Mouse (Mus musculus) cerebellum, adult 8-10 months (tissue): ENCODE results near the gene Zranb3.
"Not testable (repeated sequence)": the region's sequence is repeated elsewhere in the genome, so short reads cannot be mapped to it uniquely, and the experiment has no call there.

ENCODE experiments used
- DNase-seq: peaks from one replicate; pipeline ENCODE4 v3.0.0; 2022

Zranb3 gene

DNA sequence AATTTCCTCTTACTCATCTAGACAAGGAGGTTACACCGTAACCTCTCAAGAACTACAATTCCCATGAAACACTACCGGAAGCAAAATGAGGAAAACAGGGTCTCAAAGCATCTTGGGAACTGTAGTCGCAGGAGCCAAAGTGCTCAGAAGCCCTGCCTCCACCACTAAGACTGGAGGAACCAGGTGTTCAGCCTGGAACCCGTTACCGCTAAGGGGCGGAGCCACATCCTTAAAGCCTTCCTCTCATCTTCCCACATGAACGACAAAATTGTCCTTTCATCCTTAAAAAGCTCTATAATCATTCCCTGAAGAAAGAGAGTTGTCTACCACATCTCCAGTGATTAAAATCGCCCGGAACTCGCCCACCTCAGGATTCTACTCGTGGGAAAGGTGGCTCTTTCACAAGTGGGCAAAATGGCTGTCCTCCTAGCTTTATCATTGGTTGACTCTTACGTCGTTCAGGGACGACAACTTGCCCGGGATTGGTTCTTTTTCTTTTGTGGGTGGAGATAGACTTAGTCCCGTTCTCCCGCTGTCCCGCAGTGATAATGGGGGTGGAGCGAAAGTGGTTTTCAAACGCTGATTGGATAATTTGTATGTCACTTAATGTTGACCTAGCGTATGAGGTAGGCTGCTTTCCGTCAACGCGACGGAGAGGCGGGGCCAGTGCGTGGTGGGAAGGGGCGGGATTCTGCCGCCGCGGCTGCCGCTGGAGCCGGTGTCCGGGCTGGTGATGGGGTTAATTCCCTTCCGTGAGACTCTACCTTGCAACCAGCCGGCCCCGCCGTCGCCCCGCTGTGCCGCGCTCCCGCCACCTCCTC, at the start of gene Zranb3, which contains the start of gene R3hdm1:
TSS of gene Zranb3 (minus strand) at position 407 of the 821 bp plus-strand sequence.
TSS of gene R3hdm1 (plus strand) at position 661 of the 821 bp plus-strand sequence.
- peak; percentile 98 for DNase-seq

DNA sequence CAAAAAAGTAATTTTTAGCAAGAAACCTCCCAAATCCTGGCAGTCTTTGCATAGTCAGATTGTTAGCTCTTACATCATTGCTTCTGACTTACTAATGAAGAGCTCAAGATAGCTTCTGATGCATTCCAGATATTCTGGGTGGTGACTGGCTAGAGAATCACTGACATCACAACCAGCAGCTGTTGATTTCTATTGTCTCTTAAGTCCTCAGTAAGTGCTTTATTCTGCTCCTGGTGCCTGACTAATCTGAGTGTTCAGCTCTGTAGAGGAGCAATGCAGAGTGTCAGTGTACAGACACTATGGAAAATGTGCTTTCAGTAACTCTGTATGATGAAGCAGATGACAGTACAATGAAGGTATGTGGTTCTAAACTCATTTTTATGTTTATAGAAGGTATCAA, 38.9 kb upstream of the Zranb3 start:
- no peak for DNase-seq

DNA sequence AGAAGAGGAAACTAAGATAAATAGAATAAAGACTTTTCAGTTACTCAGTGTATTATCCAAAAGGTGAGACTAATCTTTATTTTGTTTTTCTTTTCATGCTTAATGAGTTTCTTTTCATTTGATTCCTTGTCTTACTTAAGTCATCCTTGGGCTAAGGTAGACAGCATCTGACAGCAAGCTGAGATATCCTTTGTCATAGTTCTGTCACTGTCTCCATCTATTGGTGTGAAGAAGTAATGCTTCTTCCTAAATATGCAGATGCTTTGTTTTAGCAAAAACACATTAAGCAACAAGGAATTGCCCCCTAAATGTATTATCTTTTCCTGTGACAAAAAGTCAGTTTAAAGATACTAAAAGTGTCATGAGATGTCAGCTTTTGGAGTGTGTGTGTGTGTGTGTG, 38.2 kb upstream of the Zranb3 start:
- no peak for DNase-seq

DNA sequence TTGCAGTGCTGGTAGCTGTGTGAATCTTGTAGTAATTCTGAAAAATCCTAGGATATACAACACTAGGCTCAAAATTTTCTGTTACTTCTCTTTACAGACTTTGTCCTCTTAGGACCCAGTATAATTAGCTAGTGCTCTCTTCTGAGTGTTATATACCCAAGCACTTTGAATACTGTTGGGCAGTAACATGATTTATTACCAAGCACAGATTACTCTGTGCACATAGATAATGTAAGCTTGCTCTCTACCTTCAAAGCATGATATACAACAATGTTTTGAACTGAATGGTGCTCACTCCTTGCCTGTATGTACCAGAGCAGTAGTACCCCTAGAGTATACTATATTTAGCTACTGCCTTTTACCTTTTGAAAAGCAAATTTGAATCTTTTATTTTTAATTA, 33.4 kb upstream of the Zranb3 start:
- not testable (repeated sequence) for DNase-seq

DNA sequence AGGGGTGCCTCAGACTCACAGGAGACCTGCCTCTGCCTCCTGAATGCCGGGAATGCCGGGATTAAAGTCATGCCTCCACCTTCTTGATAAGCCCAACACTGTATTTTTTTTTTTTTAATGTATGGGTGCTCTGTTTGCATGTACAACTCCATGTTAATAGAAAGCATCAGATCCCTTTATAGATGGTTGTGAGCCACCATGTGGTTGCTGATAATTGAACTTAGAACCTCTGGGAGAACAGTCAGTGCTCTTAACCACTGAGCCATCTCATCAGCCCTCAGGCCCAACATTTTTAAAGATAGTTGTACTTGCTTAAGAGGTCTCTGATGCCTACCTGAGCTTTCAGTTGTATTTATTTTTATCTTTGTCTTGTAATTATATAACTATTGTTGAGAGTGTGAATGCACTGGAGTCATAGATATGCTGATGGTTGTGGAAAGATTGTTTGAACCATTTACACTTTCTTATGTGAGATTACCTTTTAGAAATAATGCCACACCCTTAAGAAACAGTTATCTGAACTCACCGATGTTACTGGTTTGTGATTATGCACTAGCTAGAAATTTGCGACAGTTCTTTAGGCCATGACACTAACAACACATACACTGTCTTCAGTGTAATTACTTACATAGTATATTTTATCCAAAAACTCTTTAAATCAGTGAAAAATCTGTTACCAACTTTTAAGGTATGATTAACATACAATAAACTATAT, 18.2 kb upstream of the Zranb3 start:
- no peak for DNase-seq

DNA sequence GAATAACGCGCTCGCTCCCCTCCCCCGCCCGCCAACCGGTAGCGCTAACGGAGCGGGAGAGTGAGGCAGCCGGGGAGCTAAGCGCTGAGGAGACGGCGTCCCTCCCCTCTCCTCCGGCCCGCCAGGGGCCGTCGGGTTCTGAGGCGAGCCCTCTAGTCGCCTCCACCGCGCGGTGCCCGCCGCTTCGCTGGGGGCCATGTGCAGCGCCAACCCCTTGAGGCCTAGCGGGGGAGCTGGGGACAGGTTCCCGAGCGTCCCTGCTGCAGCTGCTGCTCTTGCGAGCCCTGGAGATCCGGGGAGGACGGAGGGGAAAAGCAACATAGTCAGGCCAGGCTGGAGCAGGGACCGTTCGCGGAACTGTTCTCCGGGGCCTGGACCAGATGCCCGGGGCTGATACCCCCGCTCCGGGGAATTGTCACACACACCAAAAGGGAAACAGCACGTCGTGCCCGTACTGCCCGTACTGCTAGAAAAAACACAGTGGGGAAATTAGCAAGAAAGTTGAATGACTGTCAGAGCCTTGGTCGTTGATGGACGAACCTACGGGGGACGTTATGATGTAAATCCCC, 757 bp upstream of the Zranb3 start:
- no peak for DNase-seq

DNA sequence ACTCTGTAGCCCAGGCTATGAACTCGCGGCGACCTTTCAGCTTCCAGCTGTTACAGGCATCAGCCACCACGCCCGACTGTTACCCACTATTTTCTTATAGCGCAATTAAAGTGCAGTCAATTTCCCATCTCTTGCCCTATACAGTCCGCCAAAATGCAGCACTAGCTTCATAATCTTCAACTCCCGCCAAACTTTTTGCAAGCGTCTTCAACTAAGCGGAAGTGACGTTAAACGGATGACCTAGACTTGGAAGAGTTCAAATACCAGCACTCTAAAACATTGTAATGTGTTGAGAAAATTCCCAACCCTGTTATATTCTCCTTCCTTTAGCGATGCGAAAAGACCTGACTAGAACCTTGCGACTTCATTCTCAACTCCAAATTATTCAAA, 601 bp downstream of the Zranb3 start:
- DNase-seq: peak; percentile 72

DNA sequence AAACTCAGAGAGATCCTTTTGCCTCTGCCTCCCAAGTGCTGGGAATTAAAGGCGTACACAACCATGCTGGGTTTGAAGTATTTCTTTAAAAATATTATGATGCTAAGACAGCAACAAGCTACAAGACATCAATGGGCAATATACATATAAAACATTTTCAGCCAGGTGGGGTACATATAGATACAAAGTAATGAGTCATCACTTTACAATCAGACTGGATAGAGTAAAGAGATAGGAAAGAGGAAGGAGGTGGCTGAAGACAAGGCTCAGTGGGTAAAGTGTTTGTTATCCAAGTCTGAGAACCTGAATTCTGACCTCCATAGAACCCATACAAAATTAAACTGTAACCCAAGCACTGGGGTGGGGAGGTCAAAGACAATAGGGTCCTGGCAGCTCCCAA, 4.5 kb downstream of the Zranb3 start:
- no peak for DNase-seq

DNA sequence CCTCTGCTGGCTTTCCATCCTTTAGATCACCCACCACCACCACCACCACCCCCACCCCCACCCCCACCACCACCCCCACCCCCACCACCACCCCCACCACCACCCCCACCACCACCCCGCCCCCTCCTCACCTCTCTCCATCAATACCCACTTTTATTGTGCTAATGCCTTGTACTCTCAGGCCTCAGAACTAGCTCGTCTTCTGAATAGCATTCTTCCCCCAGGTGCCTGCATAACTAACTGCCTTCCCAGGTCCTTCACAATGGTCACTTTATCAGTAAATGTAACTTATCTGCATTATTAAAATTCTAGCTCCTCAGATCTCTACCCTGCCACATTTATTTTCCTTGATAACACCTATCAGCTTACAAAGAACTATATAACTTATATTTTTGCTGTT, 8.2 kb downstream of the Zranb3 start:
- DNase-seq: no peak

DNA sequence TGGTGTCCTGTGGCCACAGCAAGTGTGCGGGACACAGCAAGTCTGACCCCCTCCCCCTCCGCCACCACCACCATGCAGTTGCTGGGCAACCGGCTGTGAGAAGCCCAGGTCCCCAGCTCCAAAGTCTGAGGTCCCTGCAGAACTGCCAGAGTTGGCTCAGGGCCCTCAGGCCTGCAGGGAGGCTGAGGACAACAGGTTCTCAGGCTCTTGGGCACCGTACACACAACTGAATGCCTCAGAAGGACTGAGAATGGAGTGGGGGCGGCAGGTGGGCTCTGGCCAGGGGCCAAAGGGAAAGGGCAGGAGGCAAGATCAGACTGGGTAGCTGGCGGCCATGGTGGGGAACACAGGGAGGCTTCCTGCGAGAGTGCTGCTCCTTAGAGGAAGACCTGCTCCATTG, 20.0 kb downstream of the Zranb3 start:
- DNase-seq: no peak

DNA sequence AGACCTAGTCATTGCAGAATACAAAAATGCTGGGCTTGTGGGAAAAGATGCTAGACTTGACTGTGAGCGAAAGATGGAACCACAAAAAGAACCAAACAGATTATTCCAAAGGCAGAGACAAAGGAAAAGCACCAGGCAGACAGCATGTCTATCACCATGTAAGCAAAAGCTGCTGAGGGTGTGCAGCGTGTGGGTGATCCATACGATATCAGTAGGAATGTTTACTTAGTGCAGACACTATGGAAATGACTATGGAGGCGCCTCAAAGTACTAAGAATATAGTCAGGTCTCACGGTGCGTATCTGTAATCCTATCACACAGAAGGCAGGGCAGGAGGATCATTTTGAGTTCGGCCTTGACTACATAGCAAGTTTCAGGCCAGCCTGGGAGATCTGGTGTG, 21.0 kb downstream of the Zranb3 start:
- no peak for DNase-seq

DNA sequence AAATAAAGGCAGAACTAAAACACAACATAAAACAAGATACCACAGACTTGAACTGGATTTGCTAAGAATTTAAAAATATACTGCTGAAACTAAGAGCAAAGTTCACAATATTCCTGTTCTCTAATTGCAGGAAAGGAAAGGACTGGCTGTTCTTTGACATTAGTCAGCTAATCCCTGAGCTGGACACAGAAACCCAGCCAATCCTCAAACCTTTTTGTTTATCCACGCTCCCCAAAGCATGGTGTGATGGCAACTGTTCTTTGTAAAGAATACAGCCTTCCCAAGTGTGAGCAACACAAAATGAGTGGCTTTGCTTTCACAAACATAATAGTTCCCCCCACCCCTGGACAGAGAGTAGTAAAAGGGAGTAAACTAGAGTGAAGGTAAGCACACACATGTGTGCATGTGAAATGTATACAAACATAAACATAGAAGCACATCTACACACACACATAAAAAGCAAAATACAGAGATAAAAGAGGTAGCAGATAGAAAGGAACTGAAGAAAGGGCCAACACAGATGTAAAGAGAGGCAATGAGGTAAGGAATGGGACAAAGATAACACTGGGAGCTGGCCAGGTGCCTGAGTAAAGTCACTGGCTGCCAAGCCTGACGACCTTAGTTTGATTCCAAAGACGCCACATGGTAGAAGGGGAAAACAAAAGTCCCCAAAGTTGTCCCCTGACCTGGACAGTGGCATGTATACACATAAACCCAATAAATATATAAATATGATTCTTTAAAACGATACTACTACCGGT, 21.7 kb downstream of the Zranb3 start:
- DNase-seq: no peak

DNA sequence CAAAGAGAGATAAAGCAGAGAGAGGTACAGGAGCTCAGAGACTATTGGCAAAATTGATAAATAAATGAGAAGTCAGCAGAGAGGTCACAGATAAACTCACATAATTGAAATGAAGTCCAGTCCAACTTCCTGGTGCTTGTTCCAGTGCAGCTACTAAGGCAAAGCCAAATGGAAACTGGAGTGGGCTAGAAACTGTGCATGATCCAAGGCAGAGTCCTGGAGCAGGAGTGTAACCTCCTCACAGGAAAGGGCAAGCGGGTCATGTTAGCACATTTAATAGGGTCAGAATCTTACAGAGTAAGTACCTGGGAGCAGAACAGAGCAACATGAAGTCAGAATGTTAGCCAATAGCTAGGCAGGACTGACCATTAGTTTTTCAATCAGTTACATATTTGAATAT, 24.2 kb downstream of the Zranb3 start:
- no peak for DNase-seq

DNA sequence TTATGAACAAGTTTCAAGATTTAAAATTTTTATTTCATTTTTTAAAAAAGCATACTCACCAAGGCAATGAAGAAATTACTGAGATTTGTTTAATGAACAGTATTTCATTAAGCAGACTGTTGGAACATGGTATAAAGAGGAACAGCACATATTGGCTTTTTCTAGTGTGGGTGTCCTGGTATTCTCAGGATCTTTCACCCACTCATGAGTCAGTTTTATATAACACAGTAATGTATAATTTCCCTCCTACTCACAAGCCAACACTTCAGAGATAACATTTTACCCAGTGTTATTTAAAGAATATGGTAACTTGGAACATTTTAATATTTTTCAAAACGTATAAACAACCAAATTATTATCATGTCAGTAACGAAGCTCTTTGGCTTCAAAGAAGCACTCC, 25.1 kb downstream of the Zranb3 start:
- DNase-seq: no peak

DNA sequence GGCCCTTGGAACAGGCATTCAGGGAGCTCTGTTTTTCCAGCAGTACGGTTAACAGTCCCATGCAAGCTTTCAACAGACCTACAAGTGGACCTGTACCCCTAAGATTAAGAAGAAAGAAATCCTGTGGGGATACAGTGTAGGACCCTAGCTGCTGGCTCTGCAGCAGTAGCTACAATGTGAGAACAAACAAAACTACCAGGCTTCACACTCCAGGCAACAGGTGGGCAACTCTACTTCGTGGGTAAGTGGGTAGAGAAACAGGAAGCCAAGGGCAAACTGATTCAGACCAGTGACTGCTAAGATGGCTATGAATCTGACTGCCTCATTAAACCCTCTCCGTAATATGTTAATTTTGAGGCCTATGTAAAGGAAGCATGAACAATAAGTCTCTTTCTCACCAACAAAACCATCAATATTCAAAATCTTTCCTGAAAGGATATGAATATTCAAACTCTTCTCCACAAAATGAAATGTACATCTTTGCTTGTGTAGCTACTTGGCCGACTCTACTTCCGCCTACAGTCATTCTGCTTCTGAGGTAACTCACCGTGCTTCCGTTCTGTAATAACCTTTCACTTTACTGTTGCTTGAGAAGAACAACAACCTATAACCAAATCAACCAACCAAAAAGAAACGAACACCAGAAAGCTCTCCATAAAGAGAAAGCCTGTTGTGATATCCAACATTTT, 25.9 kb downstream of the Zranb3 start:
- no peak for DNase-seq

DNA sequence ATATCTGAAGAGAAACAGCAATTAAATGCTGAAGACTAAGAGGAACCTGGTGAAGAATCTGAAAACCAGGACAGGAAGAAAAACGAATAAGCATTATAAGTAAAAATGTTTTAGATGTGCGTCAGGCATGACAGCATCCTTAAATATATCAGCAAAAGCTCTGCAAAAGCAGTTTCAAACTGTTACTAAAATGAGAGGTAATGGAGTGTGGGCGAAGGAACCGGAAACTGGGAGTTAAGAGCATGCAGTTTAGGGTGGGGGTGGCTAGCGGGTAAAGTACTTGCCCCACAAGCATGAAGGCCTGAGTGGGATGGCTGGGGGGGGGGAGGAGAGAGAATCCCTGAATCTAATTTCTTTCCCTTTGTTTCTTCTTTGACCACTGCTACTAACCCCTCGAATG, 29.8 kb downstream of the Zranb3 start:
- no peak for DNase-seq

DNA sequence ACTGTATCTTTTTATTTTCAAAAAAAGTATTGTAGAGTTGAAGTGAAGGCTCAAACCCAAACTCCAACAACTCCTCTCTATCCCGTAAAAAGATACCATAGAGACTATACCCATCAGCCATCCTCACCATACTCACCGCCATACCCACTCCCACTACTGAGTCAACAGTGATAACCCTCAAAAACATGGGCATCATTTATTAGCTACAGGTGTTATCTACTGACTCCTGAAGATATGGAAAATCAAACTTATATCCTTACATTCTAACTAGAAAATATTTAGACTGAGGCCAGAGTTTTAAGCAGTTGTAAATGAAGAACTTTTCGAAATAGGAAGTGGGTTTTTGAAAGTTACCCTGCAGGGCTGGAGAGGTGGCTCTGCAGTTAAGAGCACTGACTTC, 32.8 kb downstream of the Zranb3 start:
- no peak for DNase-seq

DNA sequence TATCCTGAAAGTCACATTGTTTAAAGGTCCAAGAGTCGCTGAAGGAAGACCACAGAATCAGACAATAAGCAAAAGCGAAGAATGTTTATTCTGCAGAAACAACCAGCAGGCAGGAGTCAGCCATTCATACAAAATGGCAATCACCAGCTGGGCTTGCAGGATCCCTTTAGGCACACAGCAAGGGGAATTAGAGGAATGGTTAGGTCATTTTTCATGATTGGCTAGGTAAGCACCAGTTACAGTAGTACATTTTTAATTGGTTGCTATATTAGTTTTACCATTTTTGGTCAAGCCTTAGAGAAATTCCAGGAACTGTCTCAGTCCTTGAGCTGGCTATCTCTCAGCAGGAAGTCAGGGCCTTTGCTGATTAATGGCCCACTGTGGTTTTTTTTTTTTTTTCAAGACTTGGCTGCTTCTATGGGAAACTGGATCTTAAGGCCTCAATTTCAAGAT, 33.9 kb downstream of the Zranb3 start:
- DNase-seq: no peak

DNA sequence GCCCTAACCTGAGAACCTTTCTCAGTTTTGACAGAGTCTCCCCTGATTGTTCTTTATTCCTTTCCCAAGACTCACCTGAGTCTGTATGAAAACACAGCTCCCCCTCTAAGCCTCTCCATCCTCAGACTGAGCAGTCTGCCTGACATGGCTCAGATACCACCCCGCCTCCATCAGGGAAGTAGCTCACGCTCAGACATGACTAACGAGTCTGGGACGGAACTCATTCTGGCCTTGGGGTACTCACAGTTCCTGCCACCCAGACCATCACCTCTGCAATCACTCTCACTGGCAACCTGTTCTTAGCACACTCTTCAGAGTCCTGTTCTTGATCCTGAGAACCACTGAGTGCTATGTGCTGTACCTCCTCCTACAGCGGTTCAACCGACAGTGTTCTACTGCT, 38.1 kb downstream of the Zranb3 start:
- DNase-seq: no peak

DNA sequence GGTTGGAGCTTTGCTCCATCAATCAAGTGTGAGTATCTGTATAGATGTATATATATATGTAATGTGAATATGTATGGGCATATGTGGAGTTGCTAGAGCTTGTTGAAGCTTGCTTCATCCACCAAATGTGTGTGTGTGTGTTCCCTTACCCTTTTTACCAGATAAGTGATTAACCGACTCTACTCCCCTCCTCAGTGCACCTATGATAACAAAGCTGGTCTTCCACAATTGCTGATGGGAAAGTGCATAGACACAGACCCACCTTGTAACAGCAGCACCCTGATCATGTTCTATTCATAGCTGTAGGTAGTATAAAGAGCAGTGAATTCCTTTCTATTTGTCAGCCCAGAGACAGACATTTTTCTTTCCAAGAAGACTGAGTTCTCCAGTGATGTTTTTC, 40.7 kb downstream of the Zranb3 start:
- no peak for DNase-seq

DNA sequence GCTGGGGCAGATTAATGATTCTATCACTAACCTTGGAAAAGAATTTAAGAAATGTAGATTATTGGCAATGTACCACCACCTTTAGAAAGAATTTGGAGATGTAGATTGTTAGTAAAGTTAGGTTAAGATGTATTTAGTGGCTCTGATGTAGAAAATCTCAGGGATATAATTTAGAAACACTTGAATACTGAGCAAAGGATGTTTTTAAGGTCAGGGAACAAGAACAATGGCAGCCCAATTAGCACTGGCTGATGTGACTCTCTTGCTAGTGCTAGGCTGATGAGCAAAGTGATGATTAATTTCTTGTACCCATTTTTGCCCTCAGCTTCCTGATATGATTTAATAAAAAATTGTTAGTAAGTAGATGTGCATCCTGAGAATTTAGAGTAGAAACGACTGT, 41.4 kb downstream of the Zranb3 start:
- DNase-seq: no peak

DNA sequence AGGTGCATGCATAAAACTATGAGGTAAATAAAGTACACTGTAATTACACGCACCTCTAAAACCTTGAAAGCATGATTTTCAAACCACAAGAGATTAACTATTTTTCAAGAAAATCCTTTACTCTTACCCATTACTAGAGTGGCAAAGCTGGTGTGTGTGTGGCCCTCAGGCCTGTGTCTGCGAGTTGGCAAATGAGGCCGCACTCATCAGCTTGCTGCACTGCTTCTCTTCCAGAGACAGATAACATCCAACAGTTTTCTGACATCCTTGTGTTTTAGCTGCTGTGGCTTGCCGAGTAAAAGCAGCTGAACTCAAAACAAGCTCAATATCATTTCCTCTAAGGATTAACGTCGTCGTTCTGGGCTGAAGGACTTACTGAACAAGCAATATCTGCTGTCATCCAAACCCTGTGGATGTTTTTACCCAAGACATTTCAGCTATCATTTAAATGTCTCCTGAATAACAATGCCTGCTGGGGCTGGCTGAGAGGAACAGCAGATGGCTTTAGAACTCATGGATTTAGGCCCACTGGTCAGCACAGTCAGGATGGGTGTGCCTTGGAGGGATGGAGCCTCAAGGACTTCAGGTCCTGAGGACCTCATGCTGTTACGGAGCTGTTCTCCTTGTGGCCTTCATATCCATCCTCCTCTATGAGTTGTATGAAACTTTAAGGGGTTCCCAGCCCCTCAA, 42.0 kb downstream of the Zranb3 start:
- peak; percentile 3 for DNase-seq
